In genomic region chr14:20347441-20347990, GRCm38 (mm10) we compare ENCODE assay signal across 8 mouse cellular contexts. TPM values are rescaled to one million over a fixed set of nuclear protein-coding genes. Genes with fewer than 3 reads are reported as not detected.
DNase-seq lines count a peak whose midpoint lies in the region; ATAC-seq and TF ChIP-seq lines count a peak whose summit lies in the region.

No protein-coding gene starts in this region.

- no peak for DNase-seq in gastrocnemius, adult 2 months
- DNase-seq in gastrocnemius, postnatal 4 days (ENCODE audit: low spot score in 2 of 2) = no peak
- DNase-seq in forebrain, embryonic 11.5 days (ENCODE audit: low spot score) = no peak
- no peak for DNase-seq in right cerebral cortex, postnatal 14 days
- no peak for DNase-seq in adrenal gland, postnatal 10 days

- no peaks in the 10 kb centered on the region for H3K9me3 ChIP-seq in forebrain, embryonic 11.5 days (ENCODE audit: control insufficient read depth, low read length)
- no peaks in the 10 kb centered on the region for H3K9me3 ChIP-seq in limb, embryonic 15.5 days
- H3K9me3 ChIP-seq in stomach, embryonic 15.5 days = no peaks in the 10 kb centered on the region

- peaks cover 2% of the 10 kb centered on the region; the same call in 1 of the 2 replicates for H3K4me1 ChIP-seq in forebrain, embryonic 11.5 days (replicated peaks; ENCODE audit: control insufficient read depth, insufficient read depth, low read length)
- H3K4me1 ChIP-seq in limb, embryonic 15.5 days = peaks cover 3% of the 10 kb centered on the region; the same call in 1 of the 2 replicates
- no peaks in the 10 kb centered on the region for H3K4me1 ChIP-seq in stomach, embryonic 15.5 days

- intact Hi-C loops in gastrocnemius, adult 2 months (cut with DNase I) = loop anchor here (5.0 kb wide), 1 partner anchor 130 kb away; no protein-coding TSS in a partner anchor

- ATAC-seq in CD4-positive, CD25-positive, alpha-beta regulatory T cell, adult 4 months = peak; percentile 58
- ATAC-seq in forebrain, embryonic 11.5 days (replicated peaks; ENCODE audit: low FRiP score) = peak; percentile 22; the same call in 1 of the 2 replicates
- ATAC-seq in limb, embryonic 15.5 days (ENCODE audit: insufficient number of reproducible peaks, low FRiP score, low TSS enrichment, low read depth) = peak; percentile 66
- peak; percentile 61 for ATAC-seq in stomach, embryonic 15.5 days (ENCODE audit: insufficient read depth, low FRiP score, low read depth)

- peak overlapping the region; percentile 91 for H3K4me3 ChIP-seq in gastrocnemius, adult 2 months
- peak overlapping the region; percentile 87 for H3K4me3 ChIP-seq in forebrain, embryonic 11.5 days (ENCODE audit: low read depth, low read length)
- H3K4me3 ChIP-seq in limb, embryonic 15.5 days = peak overlapping the region; percentile 78
- H3K4me3 ChIP-seq in stomach, embryonic 15.5 days (replicated peaks) = peak overlapping the region; percentile 71

- TF ChIP-seq CTCF in gastrocnemius, adult 2 months (IDR thresholded peaks at IDR 0.05) = no peak

- WGBS in forebrain, embryonic 11.5 days = 7% methylated on average over 15 of the region's 15 CpGs
- whole genome bisulfite sequencing in limb, embryonic 15.5 days = 3% methylated on average over 15 of the region's 15 CpGs
- 3% methylated on average over 15 of the region's 15 CpGs for WGBS in stomach, embryonic 15.5 days

- H3K4me2 ChIP-seq in forebrain, embryonic 11.5 days (ENCODE audit: low read depth, low read length, severe bottlenecking) = peak overlapping the region; percentile 70
- H3K4me2 ChIP-seq in limb, embryonic 15.5 days = peak overlapping the region; percentile 67
- peak overlapping the region; percentile 62 for H3K4me2 ChIP-seq in stomach, embryonic 15.5 days

- H3K36me3 ChIP-seq in forebrain, embryonic 11.5 days (ENCODE audit: control insufficient read depth, insufficient read depth, low read length) = no peaks in the 10 kb centered on the region; the same call in 1 of the 2 replicates
- peaks cover 32% of the 10 kb centered on the region for H3K36me3 ChIP-seq in limb, embryonic 15.5 days
- H3K36me3 ChIP-seq in stomach, embryonic 15.5 days = peaks cover 6% of the 10 kb centered on the region; the same call in 1 of the 2 replicates

- no peaks in the 10 kb centered on the region for H3K27me3 ChIP-seq in forebrain, embryonic 11.5 days (ENCODE audit: control insufficient read depth, insufficient read depth, low read length)
- no peaks in the 10 kb centered on the region for H3K27me3 ChIP-seq in limb, embryonic 15.5 days
- H3K27me3 ChIP-seq in stomach, embryonic 15.5 days (replicated peaks) = no peaks in the 10 kb centered on the region

- peak overlapping the region; percentile 97 for H3K9ac ChIP-seq in forebrain, embryonic 11.5 days (ENCODE audit: low read length)
- peak overlapping the region; percentile 94 for H3K9ac ChIP-seq in limb, embryonic 15.5 days
- peak overlapping the region; percentile 71 for H3K9ac ChIP-seq in stomach, embryonic 15.5 days

- H3K27ac ChIP-seq in gastrocnemius, adult 2 months = peak overlapping the region; percentile 90
- no peak overlapping the region; the same call in 1 of the 2 replicates for H3K27ac ChIP-seq in forebrain, embryonic 11.5 days (ENCODE audit: low read depth, low read length)
- H3K27ac ChIP-seq in limb, embryonic 15.5 days = peak overlapping the region; percentile 84
- H3K27ac ChIP-seq in stomach, embryonic 15.5 days = peak overlapping the region; percentile 65

RNA-seq across cellular contexts. Expression of gene Ecd, which starts 0.4 kb away (rescaled TPM):
- 10 to 100 TPM; 32.7 to 38.9 TPM for total RNA-seq in gastrocnemius, adult 2 months (2021)
- 10 to 100 TPM; 26.8 to 34.3 TPM for total RNA-seq in gastrocnemius, postnatal 4 days (2021)
- polyA plus RNA-seq in CD4-positive, CD25-positive, alpha-beta regulatory T cell, adult 4 months (2017; shearing (Covaris generic)) = 10 to 100 TPM; 70.5 to 80.7 TPM
- 77.9 and 78.5 TPM in 2 replicates for polyA plus RNA-seq in forebrain, embryonic 11.5 days (2014; fragmentation: Nextera tagmentation; extraction: Ambion mirVana)
- 47.5 and 48.2 TPM in 2 replicates for polyA plus RNA-seq in limb, embryonic 15.5 days (2015; fragmentation: Nextera tagmentation; extraction: Ambion mirVana)
- 46.9 and 47.6 TPM in 2 replicates for polyA plus RNA-seq in stomach, embryonic 15.5 days (2015; fragmentation: Nextera tagmentation; extraction: Ambion mirVana)
- total RNA-seq in adrenal gland, postnatal 10 days (2021) = 10 to 100 TPM; 38.8 to 42.3 TPM

RNA-seq across cellular contexts. Expression of gene Fam149b, which starts 0.4 kb away (rescaled TPM):
- total RNA-seq in gastrocnemius, adult 2 months (2021) = 10 to 100 TPM; 18.2 to 22.7 TPM
- 10 to 100 TPM; 28.7 to 31.7 TPM for total RNA-seq in gastrocnemius, postnatal 4 days (2021)
- 10 to 100 TPM; 67.6 to 71.9 TPM for polyA plus RNA-seq in CD4-positive, CD25-positive, alpha-beta regulatory T cell, adult 4 months (2017; shearing (Covaris generic))
- 59.5 and 60.8 TPM in 2 replicates for polyA plus RNA-seq in forebrain, embryonic 11.5 days (2014; fragmentation: Nextera tagmentation; extraction: Ambion mirVana)
- 31.1 and 34.8 TPM in 2 replicates for polyA plus RNA-seq in limb, embryonic 15.5 days (2015; fragmentation: Nextera tagmentation; extraction: Ambion mirVana)
- 28.6 and 33.1 TPM in 2 replicates for polyA plus RNA-seq in stomach, embryonic 15.5 days (2015; fragmentation: Nextera tagmentation; extraction: Ambion mirVana)
- total RNA-seq in adrenal gland, postnatal 10 days (2021) = 10 to 100 TPM; 29.3 to 35.3 TPM

RNA-seq across cellular contexts. Expression of gene Dnajc9, which starts 41.2 kb away (rescaled TPM):
- 10 to 100 TPM in 1 of 2 experiments, 1 to 10 TPM in 1; 8.4 to 12.4 TPM for total RNA-seq in gastrocnemius, adult 2 months (2021)
- total RNA-seq in gastrocnemius, postnatal 4 days (2021) = 10 to 100 TPM; 27.5 to 29.9 TPM
- 100 to 1,000 TPM; 145 to 195 TPM for polyA plus RNA-seq in CD4-positive, CD25-positive, alpha-beta regulatory T cell, adult 4 months (2017; shearing (Covaris generic))
- 317 and 327 TPM in 2 replicates for polyA plus RNA-seq in forebrain, embryonic 11.5 days (2014; fragmentation: Nextera tagmentation; extraction: Ambion mirVana)
- 164 and 168 TPM in 2 replicates for polyA plus RNA-seq in limb, embryonic 15.5 days (2015; fragmentation: Nextera tagmentation; extraction: Ambion mirVana)
- 143 and 149 TPM in 2 replicates for polyA plus RNA-seq in stomach, embryonic 15.5 days (2015; fragmentation: Nextera tagmentation; extraction: Ambion mirVana)
- total RNA-seq in adrenal gland, postnatal 10 days (2021) = 10 to 100 TPM; 33.7 to 36.6 TPM

RNA-seq across cellular contexts. Expression of gene Mrps16, which starts 45.9 kb away (rescaled TPM):
- 10 to 100 TPM; 43.1 to 57.5 TPM for total RNA-seq in gastrocnemius, adult 2 months (2021)
- 10 to 100 TPM; 51.8 to 54.7 TPM for total RNA-seq in gastrocnemius, postnatal 4 days (2021)
- polyA plus RNA-seq in CD4-positive, CD25-positive, alpha-beta regulatory T cell, adult 4 months (2017; shearing (Covaris generic)) = 100 to 1,000 TPM in 1 of 2 experiments, 10 to 100 TPM in 1; 99.8 to 106 TPM
- 69.7 and 75.5 TPM in 2 replicates for polyA plus RNA-seq in forebrain, embryonic 11.5 days (2014; fragmentation: Nextera tagmentation; extraction: Ambion mirVana)
- polyA plus RNA-seq in limb, embryonic 15.5 days (2015; fragmentation: Nextera tagmentation; extraction: Ambion mirVana) = 87.8 and 91.2 TPM in 2 replicates
- 85.2 and 90.9 TPM in 2 replicates for polyA plus RNA-seq in stomach, embryonic 15.5 days (2015; fragmentation: Nextera tagmentation; extraction: Ambion mirVana)
- total RNA-seq in adrenal gland, postnatal 10 days (2021) = 100 to 1,000 TPM in 1 of 2 experiments, 10 to 100 TPM in 1; 93.8 to 101 TPM

RNA-seq across cellular contexts. Expression of gene Nudt13, which starts 53.0 kb away (rescaled TPM):
- 10 to 100 TPM; 26.9 to 32.3 TPM for total RNA-seq in gastrocnemius, adult 2 months (2021)
- 10 to 100 TPM; 17.1 to 21.1 TPM for total RNA-seq in gastrocnemius, postnatal 4 days (2021)
- 10 to 100 TPM; 25.3 to 30.3 TPM for polyA plus RNA-seq in CD4-positive, CD25-positive, alpha-beta regulatory T cell, adult 4 months (2017; shearing (Covaris generic))
- 8.5 and 12.6 TPM in 2 replicates for polyA plus RNA-seq in forebrain, embryonic 11.5 days (2014; fragmentation: Nextera tagmentation; extraction: Ambion mirVana)
- polyA plus RNA-seq in limb, embryonic 15.5 days (2015; fragmentation: Nextera tagmentation; extraction: Ambion mirVana) = 17.6 and 19.6 TPM in 2 replicates
- 17.8 and 20.3 TPM in 2 replicates for polyA plus RNA-seq in stomach, embryonic 15.5 days (2015; fragmentation: Nextera tagmentation; extraction: Ambion mirVana)
- 10 to 100 TPM; 43.4 to 52.3 TPM for total RNA-seq in adrenal gland, postnatal 10 days (2021)
